Mouse (Mus musculus) kidney, adult 2 months (tissue): ENCODE measurements around the gene Ripk3.

Experiments used
- CTCF ChIP-seq: fragments of 200-500 bp; conservative IDR thresholded peaks from 2 replicates; pipeline ENCODE4 v1.5.1; 2011; ENCODE audit warnings: low read depth, mild to moderate bottlenecking, control low read depth, low read length, moderate library complexity, mixed read lengths; ENCODE audit not compliant: insufficient read depth, insufficient read length
- POLR2A ChIP-seq: fragments of 200-500 bp; IDR thresholded peaks from one replicate; pipeline ENCODE4 v1.6.1; 2011; ENCODE audit warnings: low read depth, low read length, control low read depth

GRCm38 (mm10) chr14:55819845-55820405, 31.3 kb upstream of the Ripk3 start:
- no peak for TF ChIP-seq CTCF
- TF ChIP-seq POLR2A: no peak
